Mouse (Mus musculus) erythroblast, adult 5-6 weeks (primary cell): ENCODE measurements around the gene H2-Ob. TPM values are rescaled to one million over a fixed set of nuclear protein-coding genes. Genes with fewer than 3 reads are reported as not detected.

Experiments used
- ATAC-seq: replicated peaks from 2 replicates; pipeline ENCODE4 v1.8.0; 2016; ENCODE audit warnings: moderate number of reproducible peaks, mild to moderate bottlenecking, moderate TSS enrichment, inconsistent platforms; ENCODE audit not compliant: poor library complexity, low FRiP score, severe bottlenecking
- total RNA-seq, 2 experiments: library from RNA; stranded (forward) in 1 of 2; stranded (reverse) in 1 of 2; fragments of 150-400 nt in 1 of 2; fragments of 200-764, 138-1000 nt in 1 of 2; gene quantifications; 2 replicates each; pipeline versions ENCODE4 v1.2.3 to v1.2.4; 2015 to 2017; ENCODE audit warnings: low replicate concordance in 2 of 2

The H2-Ob gene
- total RNA-seq, 2 experiments from 2014 or later, result 1.4 to 8.1 TPM

- no peak for ATAC-seq
Observed at GRCm38 (mm10) chr17:34301670-34302190, 63.0 kb downstream of the H2-Ob start.

DNA sequence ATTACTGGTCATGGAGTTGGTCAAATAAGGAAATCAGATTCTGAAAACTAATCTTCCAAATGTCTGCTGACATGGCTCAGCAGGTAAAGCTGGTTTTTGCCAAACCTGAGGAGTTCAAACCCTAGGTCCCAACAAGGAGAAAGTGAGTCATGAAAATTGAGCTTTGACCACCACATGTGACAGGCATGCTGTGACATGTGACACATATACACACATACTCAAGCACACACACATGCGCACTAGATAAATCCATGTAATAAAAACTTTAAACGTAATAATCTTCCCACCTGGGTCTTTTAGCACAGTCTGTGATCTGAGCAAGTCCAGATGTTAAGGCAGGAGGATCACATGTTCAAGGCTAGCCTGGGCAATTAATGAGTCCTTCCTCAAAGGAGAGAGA, 65.1 kb downstream of the H2-Ob start:
- ATAC-seq, result no peak

Other genes starting within 250 kb of the H2-Ob start
- 177 and 273 TPM in 2 replicates for gene H2-K1, start 238.6 kb upstream of the H2-Ob start, total RNA-seq (2015; ENCODE audit: low replicate concordance)
- 97.6 and 121 TPM in 2 replicates for gene H2-K1, start 238.6 kb upstream of the H2-Ob start, total RNA-seq (2017; ENCODE audit: low replicate concordance)
- 1.9 and 9.2 TPM in 2 replicates for gene Ring1, start 214.2 kb upstream of the H2-Ob start, total RNA-seq (2015; ENCODE audit: low replicate concordance)
- gene Ring1, start 214.2 kb upstream of the H2-Ob start, total RNA-seq (2017; ENCODE audit: low replicate concordance), result 2.0 and 2.8 TPM in 2 replicates
- gene H2-Ke6, start 210.8 kb upstream of the H2-Ob start, total RNA-seq (2015; ENCODE audit: low replicate concordance), result 26.5 and 50.7 TPM in 2 replicates
- gene H2-Ke6, start 210.8 kb upstream of the H2-Ob start, total RNA-seq (2017; ENCODE audit: low replicate concordance), result 15.0 and 17.8 TPM in 2 replicates
- not detected in 2 replicates for gene Slc39a7, start 207.2 kb upstream of the H2-Ob start, total RNA-seq (2015; ENCODE audit: low replicate concordance)
- 11.5 and 16.6 TPM in 2 replicates for gene Slc39a7, start 207.2 kb upstream of the H2-Ob start, total RNA-seq (2017; ENCODE audit: low replicate concordance)
- gene Rxrb, start 207.1 kb upstream of the H2-Ob start, total RNA-seq (2015; ENCODE audit: low replicate concordance), result 7.1 and 8.3 TPM in 2 replicates
- gene Rxrb, start 207.1 kb upstream of the H2-Ob start, total RNA-seq (2017; ENCODE audit: low replicate concordance), result 10.7 and 12.0 TPM in 2 replicates
- gene Col11a2, start 199.5 kb upstream of the H2-Ob start, total RNA-seq (2015; ENCODE audit: low replicate concordance), result 1.3 TPM in 1 of 2 replicates, not detected in the other
- gene Col11a2, start 199.5 kb upstream of the H2-Ob start, total RNA-seq (2017; ENCODE audit: low replicate concordance), result 4.3 and 7.0 TPM in 2 replicates
- gene H2-Oa, start 146.6 kb upstream of the H2-Ob start, total RNA-seq (2015; ENCODE audit: low replicate concordance), result 0.84 and 7.9 TPM in 2 replicates
- 1.1 TPM in 1 of 2 replicates, not detected in the other for gene H2-Oa, start 146.6 kb upstream of the H2-Ob start, total RNA-seq (2017; ENCODE audit: low replicate concordance)
- 15.9 and 37.5 TPM in 2 replicates for gene H2-DMa, start 119.4 kb upstream of the H2-Ob start, total RNA-seq (2015; ENCODE audit: low replicate concordance)
- 11.7 and 13.3 TPM in 2 replicates for gene H2-DMa, start 119.4 kb upstream of the H2-Ob start, total RNA-seq (2017; ENCODE audit: low replicate concordance)
- gene Brd2, start 116.3 kb upstream of the H2-Ob start, total RNA-seq (2015; ENCODE audit: low replicate concordance), result 36.1 and 75.0 TPM in 2 replicates
- gene Brd2, start 116.3 kb upstream of the H2-Ob start, total RNA-seq (2017; ENCODE audit: low replicate concordance), result 114 and 135 TPM in 2 replicates
- gene H2-DMb2, start 95.6 kb upstream of the H2-Ob start, total RNA-seq (2015; ENCODE audit: low replicate concordance), result 2.5 TPM in 1 of 2 replicates, not detected in the other
- gene H2-DMb2, start 95.6 kb upstream of the H2-Ob start, total RNA-seq (2017; ENCODE audit: low replicate concordance), result 3.2 and 3.6 TPM in 2 replicates
- 6.1 and 9.6 TPM in 2 replicates for gene H2-DMb1, start 85.8 kb upstream of the H2-Ob start, total RNA-seq (2015; ENCODE audit: low replicate concordance)
- gene H2-DMb1, start 85.8 kb upstream of the H2-Ob start, total RNA-seq (2017; ENCODE audit: low replicate concordance), result 7.1 and 15.8 TPM in 2 replicates
- gene Tap1, start 51.4 kb upstream of the H2-Ob start, total RNA-seq (2015; ENCODE audit: low replicate concordance), result 6.9 and 12.1 TPM in 2 replicates
- gene Tap1, start 51.4 kb upstream of the H2-Ob start, total RNA-seq (2017; ENCODE audit: low replicate concordance), result 13.3 and 24.7 TPM in 2 replicates
- gene Psmb9, start 51.1 kb upstream of the H2-Ob start, total RNA-seq (2015; ENCODE audit: low replicate concordance), result 16.1 and 55.0 TPM in 2 replicates
- gene Psmb9, start 51.1 kb upstream of the H2-Ob start, total RNA-seq (2017; ENCODE audit: low replicate concordance), result 17.2 and 29.1 TPM in 2 replicates
- 35.5 and 50.4 TPM in 2 replicates for gene Psmb8, start 41.2 kb upstream of the H2-Ob start, total RNA-seq (2015; ENCODE audit: low replicate concordance)
- gene Psmb8, start 41.2 kb upstream of the H2-Ob start, total RNA-seq (2017; ENCODE audit: low replicate concordance), result 34.0 and 37.2 TPM in 2 replicates
- gene Tap2, start 35.4 kb upstream of the H2-Ob start, total RNA-seq (2015; ENCODE audit: low replicate concordance), result 0.38 and 5.2 TPM in 2 replicates
- 7.8 and 11.2 TPM in 2 replicates for gene Tap2, start 35.4 kb upstream of the H2-Ob start, total RNA-seq (2017; ENCODE audit: low replicate concordance)
- gene H2-Ab1, start 18.8 kb downstream of the H2-Ob start, total RNA-seq (2015; ENCODE audit: low replicate concordance), result 60.8 and 138 TPM in 2 replicates
- gene H2-Ab1, start 18.8 kb downstream of the H2-Ob start, total RNA-seq (2017; ENCODE audit: low replicate concordance), result 38.6 and 79.7 TPM in 2 replicates
- 92.2 and 127 TPM in 2 replicates for gene H2-Aa, start 48.9 kb downstream of the H2-Ob start, total RNA-seq (2015; ENCODE audit: low replicate concordance)
- gene H2-Aa, start 48.9 kb downstream of the H2-Ob start, total RNA-seq (2017; ENCODE audit: low replicate concordance), result 32.1 and 32.2 TPM in 2 replicates
- gene H2-Eb1, start 67.0 kb downstream of the H2-Ob start, total RNA-seq (2015; ENCODE audit: low replicate concordance), result 6.5 and 9.8 TPM in 2 replicates
- gene H2-Eb1, start 67.0 kb downstream of the H2-Ob start, total RNA-seq (2017; ENCODE audit: low replicate concordance), result 15.9 and 53.1 TPM in 2 replicates
- not detected in 2 replicates for gene H2-Eb2, start 86.8 kb downstream of the H2-Ob start, total RNA-seq (2015; ENCODE audit: low replicate concordance)
- not detected in 2 replicates for gene H2-Eb2, start 86.8 kb downstream of the H2-Ob start, total RNA-seq (2017; ENCODE audit: low replicate concordance)
- 0.96 TPM in 1 of 2 replicates, not detected in the other for gene Btnl2, start 115.9 kb downstream of the H2-Ob start, total RNA-seq (2015; ENCODE audit: low replicate concordance)
- 0.09 and 0.42 TPM in 2 replicates for gene Btnl2, start 115.9 kb downstream of the H2-Ob start, total RNA-seq (2017; ENCODE audit: low replicate concordance)
- gene Btnl1, start 138.2 kb downstream of the H2-Ob start, total RNA-seq (2015; ENCODE audit: low replicate concordance), result not detected in 2 replicates
- not detected in 2 replicates for gene Btnl1, start 138.2 kb downstream of the H2-Ob start, total RNA-seq (2017; ENCODE audit: low replicate concordance)
- not detected in 2 replicates for gene BC051142, start 159.9 kb downstream of the H2-Ob start, total RNA-seq (2015; ENCODE audit: low replicate concordance)
- not detected in 2 replicates for gene BC051142, start 159.9 kb downstream of the H2-Ob start, total RNA-seq (2017; ENCODE audit: low replicate concordance)
- gene Btnl4, start 238.4 kb downstream of the H2-Ob start, total RNA-seq (2015; ENCODE audit: low replicate concordance), result 0.84 TPM in 1 of 2 replicates, not detected in the other
- gene Btnl4, start 238.4 kb downstream of the H2-Ob start, total RNA-seq (2017; ENCODE audit: low replicate concordance), result not detected in 2 replicates